Mouse (Mus musculus): ENCODE data around the gene Vmn2r16.

Gene Vmn2r16

DNA sequence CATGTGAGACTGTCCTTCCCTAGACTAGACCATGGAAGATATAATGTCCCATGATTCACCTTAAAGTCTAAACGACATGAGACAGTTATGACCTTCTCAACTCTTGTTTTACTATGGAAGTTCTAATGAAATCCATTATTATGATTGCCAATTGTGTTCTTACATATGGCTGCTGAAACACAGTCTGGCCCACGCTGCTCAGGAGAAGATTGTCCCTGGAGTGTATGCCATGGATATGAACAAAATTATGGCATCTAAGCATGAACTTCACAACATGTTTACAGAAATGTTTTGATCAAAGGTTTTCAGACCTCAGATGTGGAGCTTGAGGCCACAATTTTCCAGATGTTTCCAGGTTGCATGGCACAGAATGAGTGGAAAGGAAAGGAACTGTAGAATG, at the start of gene Vmn2r16:
TSS of gene Vmn2r16 (plus strand) at position 301 of the 400 bp plus-strand sequence.
- DNase-seq (ENCODE audit: low read depth, low spot score): no peak

DNA sequence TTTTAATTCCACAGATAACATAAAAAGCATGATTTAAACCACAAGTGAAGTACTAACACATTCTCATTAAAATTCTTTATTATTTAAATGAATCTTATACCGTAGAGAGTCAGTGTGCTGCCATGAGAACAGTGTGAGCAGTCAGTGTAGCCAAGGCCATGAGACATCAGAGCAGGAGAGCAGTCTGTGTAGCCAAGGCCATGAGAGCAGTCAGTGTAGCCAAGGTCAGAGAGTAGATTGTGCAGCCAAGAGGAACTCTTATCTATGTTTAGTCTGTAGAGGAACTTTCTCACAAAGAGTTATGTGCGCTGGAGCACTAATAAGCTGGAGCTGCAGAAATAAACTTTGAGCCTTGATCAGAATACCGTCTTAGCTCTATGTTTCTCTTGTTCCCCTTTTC, 35.3 kb upstream of the Vmn2r16 start:
- DNase-seq (ENCODE audit: low read depth, low spot score): no peak

- no peak for DNase-seq (ENCODE audit: low read depth, low spot score)
Observed at GRCm38 (mm10) chr5:109297544-109297943, 32.4 kb upstream of the Vmn2r16 start, which contains the start of gene Vmn2r15. Gene Vmn2r15, minus strand, starts transcription at chr5:109297644.

DNA sequence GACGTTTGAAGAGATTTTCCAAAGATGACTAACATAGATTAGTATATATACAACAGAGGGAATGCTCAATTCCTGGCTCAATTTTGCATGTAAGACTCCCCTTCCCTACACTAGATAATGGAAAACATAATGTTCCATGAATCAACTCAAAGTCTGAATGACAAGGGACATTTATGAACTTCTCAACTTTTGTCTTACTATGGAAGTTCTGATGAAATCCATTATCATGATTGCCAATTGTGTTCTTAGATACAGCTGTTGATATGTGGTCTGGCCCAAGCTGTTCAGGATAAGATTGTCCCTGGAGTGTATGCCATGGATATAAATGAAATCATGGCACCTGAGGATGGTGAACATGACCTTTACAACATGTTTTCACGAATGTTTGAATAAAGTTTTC, 89.4 kb downstream of the Vmn2r16 start, which contains the start of gene Vmn2r17:
TSS of gene Vmn2r17 (plus strand) at position 301 of the 400 bp plus-strand sequence.
- no peak for DNase-seq (ENCODE audit: low read depth, low spot score)

Data from mesoderm, embryonic 11.5 days (tissue).